Mouse (Mus musculus): Measurements from ENCODE around the gene Ccdc191.

- TF ChIP-seq CTCF (conservative IDR thresholded peaks at IDR 0.05 in 1 of 2, IDR thresholded peaks at IDR 0.05 in 1 of 2; ENCODE audit: low read depth in 2 of 2, low read length in 2 of 2) (no peak), ELF1 (IDR thresholded peaks at IDR 0.05; ENCODE audit: low read depth, low read length) (no peak), NELFE (IDR thresholded peaks at IDR 0.05; ENCODE audit: low read depth, low read length) (no peak), ZNF384 (IDR thresholded peaks at IDR 0.05; ENCODE audit: low read depth, low read length) (no peak), MYC (IDR thresholded peaks at IDR 0.05; ENCODE audit: low read depth, low read length) (no peak), EP300 (IDR thresholded peaks at IDR 0.05; ENCODE audit: low read length) (no peak), TCF12 (IDR thresholded peaks at IDR 0.05; ENCODE audit: low read depth, low read length) (no peak)
These were observed 55.8 kb downstream of the Ccdc191 start for GRCm38 (mm10) chr16:43945351-43945750.

Measured in CH12.LX (cell line).